Mouse (Mus musculus): ENCODE results near the gene Trim72. TPM values are rescaled to one million over a fixed set of nuclear protein-coding genes. Genes with fewer than 3 reads are reported as not detected.

Gene Trim72
- polyA plus RNA-seq, 1 experiment from 2014 or later: not detected

Other genes starting within 250 kb of the Trim72 start
- 9.7 and 9.9 TPM in 2 replicates for gene Orai3, start 234.1 kb upstream of the Trim72 start, polyA plus RNA-seq (2015; fragmentation: Nextera tagmentation; extraction: Ambion mirVana)
- 19.0 and 20.9 TPM in 2 replicates for gene Setd1a, start 227.3 kb upstream of the Trim72 start, polyA plus RNA-seq (2015; fragmentation: Nextera tagmentation; extraction: Ambion mirVana)
- gene Gm49388, start 218.3 kb upstream of the Trim72 start, polyA plus RNA-seq (2015; fragmentation: Nextera tagmentation; extraction: Ambion mirVana): not detected in 2 replicates
- gene Hsd3b7, start 203.3 kb upstream of the Trim72 start, polyA plus RNA-seq (2015; fragmentation: Nextera tagmentation; extraction: Ambion mirVana): 9.5 and 9.8 TPM in 2 replicates
- 18.9 and 25.4 TPM in 2 replicates for gene Stx4a, start 179.7 kb upstream of the Trim72 start, polyA plus RNA-seq (2015; fragmentation: Nextera tagmentation; extraction: Ambion mirVana)
- gene Stx1b, start 179.4 kb upstream of the Trim72 start, polyA plus RNA-seq (2015; fragmentation: Nextera tagmentation; extraction: Ambion mirVana): 38.4 and 39.8 TPM in 2 replicates
- 10.2 and 12.0 TPM in 2 replicates for gene Zfp646, start 127.7 kb upstream of the Trim72 start, polyA plus RNA-seq (2015; fragmentation: Nextera tagmentation; extraction: Ambion mirVana)
- 32.5 and 35.1 TPM in 2 replicates for gene Zfp668, start 127.1 kb upstream of the Trim72 start, polyA plus RNA-seq (2015; fragmentation: Nextera tagmentation; extraction: Ambion mirVana)
- 0.70 and 0.87 TPM in 2 replicates for gene Prss53, start 113.0 kb upstream of the Trim72 start, polyA plus RNA-seq (2015; fragmentation: Nextera tagmentation; extraction: Ambion mirVana)
- not detected in 2 replicates for gene Gm21974, start 108.5 kb upstream of the Trim72 start, polyA plus RNA-seq (2015; fragmentation: Nextera tagmentation; extraction: Ambion mirVana)
- 73.8 and 77.6 TPM in 2 replicates for gene Vkorc1, start 108.3 kb upstream of the Trim72 start, polyA plus RNA-seq (2015; fragmentation: Nextera tagmentation; extraction: Ambion mirVana)
- gene Bckdk, start 99.9 kb upstream of the Trim72 start, polyA plus RNA-seq (2015; fragmentation: Nextera tagmentation; extraction: Ambion mirVana): 55.3 and 64.4 TPM in 2 replicates
- gene Kat8, start 91.4 kb upstream of the Trim72 start, polyA plus RNA-seq (2015; fragmentation: Nextera tagmentation; extraction: Ambion mirVana): 47.1 and 55.8 TPM in 2 replicates
- 0.18 and 0.58 TPM in 2 replicates for gene Prss8, start 73.8 kb upstream of the Trim72 start, polyA plus RNA-seq (2015; fragmentation: Nextera tagmentation; extraction: Ambion mirVana)
- gene Prss36, start 57.2 kb upstream of the Trim72 start, polyA plus RNA-seq (2015; fragmentation: Nextera tagmentation; extraction: Ambion mirVana): 13.7 and 14.8 TPM in 2 replicates
- gene Fus, start 36.5 kb upstream of the Trim72 start, polyA plus RNA-seq (2015; fragmentation: Nextera tagmentation; extraction: Ambion mirVana): 376 and 434 TPM in 2 replicates
- gene Pycard, start 10.1 kb upstream of the Trim72 start, polyA plus RNA-seq (2015; fragmentation: Nextera tagmentation; extraction: Ambion mirVana): 7.0 and 7.4 TPM in 2 replicates
- 0.98 and 1.0 TPM in 2 replicates for gene Itgam, start 58.7 kb downstream of the Trim72 start, polyA plus RNA-seq (2015; fragmentation: Nextera tagmentation; extraction: Ambion mirVana)
- gene Gm49368, start 58.7 kb downstream of the Trim72 start, polyA plus RNA-seq (2015; fragmentation: Nextera tagmentation; extraction: Ambion mirVana): not detected in 2 replicates
- gene Itgax, start 125.6 kb downstream of the Trim72 start, polyA plus RNA-seq (2015; fragmentation: Nextera tagmentation; extraction: Ambion mirVana): 0.11 TPM in 1 of 2 replicates, not detected in the other
- gene Itgad, start 150.4 kb downstream of the Trim72 start, polyA plus RNA-seq (2015; fragmentation: Nextera tagmentation; extraction: Ambion mirVana): not detected in 2 replicates
- gene Cox6a2, start 202.4 kb downstream of the Trim72 start, polyA plus RNA-seq (2015; fragmentation: Nextera tagmentation; extraction: Ambion mirVana): 2.1 and 3.8 TPM in 2 replicates
- gene Armc5, start 233.4 kb downstream of the Trim72 start, polyA plus RNA-seq (2015; fragmentation: Nextera tagmentation; extraction: Ambion mirVana): 12.7 and 14.6 TPM in 2 replicates
- 9.4 and 9.8 TPM in 2 replicates for gene 9130023H24Rik, start 234.1 kb downstream of the Trim72 start, polyA plus RNA-seq (2015; fragmentation: Nextera tagmentation; extraction: Ambion mirVana)
- 33.4 and 37.0 TPM in 2 replicates for gene Tgfb1i1, start 242.9 kb downstream of the Trim72 start, polyA plus RNA-seq (2015; fragmentation: Nextera tagmentation; extraction: Ambion mirVana)